Mouse (Mus musculus) E14TG2a.4 (cell line): ENCODE results near the gene Bcl11a.

Source experiments
- H3K27me3 ChIP-seq: 2 replicates; pipeline ENCODE4 v1.6.1; 2014; ENCODE audit warnings: low read length, control low read depth; ENCODE audit not compliant: insufficient read depth
- H3K36me3 ChIP-seq: 2 replicates; pipeline ENCODE4 v1.6.1; 2014; ENCODE audit warnings: low read length, control low read depth; ENCODE audit not compliant: insufficient read depth
- H3K4me1 ChIP-seq: replicated peaks from 2 replicates; pipeline ENCODE4 v1.6.1; 2014; ENCODE audit warnings: low read depth, low read length, control low read depth
- H3K4me3 ChIP-seq: replicated peaks from 2 replicates; pipeline ENCODE4 v1.5.1; 2014; ENCODE audit warnings: mild to moderate bottlenecking, low read length
- H3K9me3 ChIP-seq: 2 replicates; pipeline ENCODE4 v1.6.1; 2014; ENCODE audit warnings: low read length, control low read depth
- CTCF ChIP-seq: conservative IDR thresholded peaks from 2 replicates; pipeline ENCODE4 v1.5.1; 2014; ENCODE audit warnings: low read length
- NANOG ChIP-seq: IDR thresholded peaks from 2 replicates; pipeline ENCODE4 v1.6.1; 2014; ENCODE audit warnings: borderline replicate concordance, low read length, mixed read lengths
- POU5F1 ChIP-seq: IDR thresholded peaks from 2 replicates; pipeline ENCODE4 v1.6.1; 2014; ENCODE audit warnings: low read length, borderline replicate concordance

The Bcl11a gene

GRCm38 (mm10) chr11:24095236-24095635, 17.4 kb downstream of the Bcl11a start:
- Histone ChIP-seq H3K36me3 (no peaks in the 10 kb centered on the region), H3K4me3 (no peak overlapping the region), H3K4me1 (peaks cover 32% of the 10 kb centered on the region), H3K9me3 (no peaks in the 10 kb centered on the region), H3K27me3 (peaks cover 4% of the 10 kb centered on the region)
- no peak for TF ChIP-seq CTCF
- TF ChIP-seq NANOG = no peak
- no peak for TF ChIP-seq POU5F1

- Histone ChIP-seq H3K27me3 (peaks cover 4% of the 10 kb centered on the region), H3K4me1 (peaks cover 38% of the 10 kb centered on the region), H3K36me3 (no peaks in the 10 kb centered on the region), H3K9me3 (no peaks in the 10 kb centered on the region), H3K4me3 (no peak overlapping the region)
- no peak for TF ChIP-seq CTCF
- no peak for TF ChIP-seq POU5F1
- no peak for TF ChIP-seq NANOG
Observed at GRCm38 (mm10) chr11:24095656-24096353, 17.9 kb downstream of the Bcl11a start.

GRCm38 (mm10) chr11:24096483-24096882, 18.6 kb downstream of the Bcl11a start:
- Histone ChIP-seq H3K27me3 (peaks cover 5% of the 10 kb centered on the region), H3K9me3 (no peaks in the 10 kb centered on the region), H3K4me3 (no peak overlapping the region), H3K4me1 (peaks cover 37% of the 10 kb centered on the region), H3K36me3 (no peaks in the 10 kb centered on the region)
- no peak for TF ChIP-seq CTCF

- Histone ChIP-seq H3K27me3 (peaks cover 9% of the 10 kb centered on the region), H3K4me3 (no peak overlapping the region), H3K4me1 (peaks cover 32% of the 10 kb centered on the region), H3K9me3 (no peaks in the 10 kb centered on the region), H3K36me3 (no peaks in the 10 kb centered on the region)
- no peak for TF ChIP-seq CTCF
- no peak for TF ChIP-seq NANOG
- no peak for TF ChIP-seq POU5F1
Observed at GRCm38 (mm10) chr11:24097026-24097425, 19.2 kb downstream of the Bcl11a start.

- Histone ChIP-seq H3K27me3 (peaks cover 9% of the 10 kb centered on the region), H3K9me3 (no peaks in the 10 kb centered on the region), H3K4me1 (peaks cover 26% of the 10 kb centered on the region), H3K36me3 (no peaks in the 10 kb centered on the region), H3K4me3 (no peak overlapping the region)
- no peak for TF ChIP-seq NANOG
- no peak for TF ChIP-seq POU5F1
- TF ChIP-seq CTCF = no peak
Observed at GRCm38 (mm10) chr11:24098069-24098468, 20.2 kb downstream of the Bcl11a start.

GRCm38 (mm10) chr11:24098662-24099061, 20.8 kb downstream of the Bcl11a start:
- H3K4me1 ChIP-seq = peaks cover 26% of the 10 kb centered on the region
- H3K36me3 ChIP-seq = no peaks in the 10 kb centered on the region
- peaks cover 9% of the 10 kb centered on the region for H3K27me3 ChIP-seq
- TF ChIP-seq CTCF (no peak), NANOG (no peak), POU5F1 (no peak)
- no peaks in the 10 kb centered on the region for H3K9me3 ChIP-seq
- no peak overlapping the region for H3K4me3 ChIP-seq

GRCm38 (mm10) chr11:24099215-24099614, 21.4 kb downstream of the Bcl11a start:
- peaks cover 9% of the 10 kb centered on the region for H3K27me3 ChIP-seq
- TF ChIP-seq CTCF (no peak), POU5F1 (no peak), NANOG (no peak)
- H3K4me3 ChIP-seq = no peak overlapping the region
- H3K9me3 ChIP-seq = no peaks in the 10 kb centered on the region
- peaks cover 26% of the 10 kb centered on the region for H3K4me1 ChIP-seq
- no peaks in the 10 kb centered on the region for H3K36me3 ChIP-seq

- H3K4me1 ChIP-seq = peaks cover 26% of the 10 kb centered on the region
Observed at GRCm38 (mm10) chr11:24099886-24100293, 22.0 kb downstream of the Bcl11a start.

GRCm38 (mm10) chr11:24100449-24101070, 22.7 kb downstream of the Bcl11a start:
- no peaks in the 10 kb centered on the region for H3K9me3 ChIP-seq
- H3K36me3 ChIP-seq = no peaks in the 10 kb centered on the region
- H3K27me3 ChIP-seq = peaks cover 5% of the 10 kb centered on the region; the same call in 1 of the 2 replicates
- peaks cover 22% of the 10 kb centered on the region for H3K4me1 ChIP-seq
- H3K4me3 ChIP-seq = no peak overlapping the region
- no peak for TF ChIP-seq POU5F1
- no peak for TF ChIP-seq CTCF
- TF ChIP-seq NANOG = no peak

More at GRCm38 (mm10) chr11:24099886-24100293, 22.0 kb downstream of the Bcl11a start:
- no peaks in the 10 kb centered on the region for H3K9me3 ChIP-seq
- H3K36me3 ChIP-seq = no peaks in the 10 kb centered on the region
- TF ChIP-seq NANOG = no peak
- no peak for TF ChIP-seq CTCF
- TF ChIP-seq POU5F1 = no peak
- H3K4me3 ChIP-seq = no peak overlapping the region
- peaks cover 7% of the 10 kb centered on the region for H3K27me3 ChIP-seq
